Mouse (Mus musculus) hematopoietic multipotent progenitor cell, adult 10-12 weeks (in vitro differentiated cells): ENCODE measurements around the gene Irf5. TPM values are rescaled to one million over a fixed set of nuclear protein-coding genes. Genes with fewer than 3 reads are reported as not detected.

Experiments
- polyA plus RNA-seq: library from polyadenylated mRNA; stranded (reverse); fragments of >175 nt; gene quantifications from 2 replicates; pipeline ENCODE4 v1.2.3, GENCODE M21; 2012; ENCODE audit warnings: low replicate concordance

The Irf5 gene
- polyA plus RNA-seq: 146 and 322 TPM in 2 replicates

DNA sequence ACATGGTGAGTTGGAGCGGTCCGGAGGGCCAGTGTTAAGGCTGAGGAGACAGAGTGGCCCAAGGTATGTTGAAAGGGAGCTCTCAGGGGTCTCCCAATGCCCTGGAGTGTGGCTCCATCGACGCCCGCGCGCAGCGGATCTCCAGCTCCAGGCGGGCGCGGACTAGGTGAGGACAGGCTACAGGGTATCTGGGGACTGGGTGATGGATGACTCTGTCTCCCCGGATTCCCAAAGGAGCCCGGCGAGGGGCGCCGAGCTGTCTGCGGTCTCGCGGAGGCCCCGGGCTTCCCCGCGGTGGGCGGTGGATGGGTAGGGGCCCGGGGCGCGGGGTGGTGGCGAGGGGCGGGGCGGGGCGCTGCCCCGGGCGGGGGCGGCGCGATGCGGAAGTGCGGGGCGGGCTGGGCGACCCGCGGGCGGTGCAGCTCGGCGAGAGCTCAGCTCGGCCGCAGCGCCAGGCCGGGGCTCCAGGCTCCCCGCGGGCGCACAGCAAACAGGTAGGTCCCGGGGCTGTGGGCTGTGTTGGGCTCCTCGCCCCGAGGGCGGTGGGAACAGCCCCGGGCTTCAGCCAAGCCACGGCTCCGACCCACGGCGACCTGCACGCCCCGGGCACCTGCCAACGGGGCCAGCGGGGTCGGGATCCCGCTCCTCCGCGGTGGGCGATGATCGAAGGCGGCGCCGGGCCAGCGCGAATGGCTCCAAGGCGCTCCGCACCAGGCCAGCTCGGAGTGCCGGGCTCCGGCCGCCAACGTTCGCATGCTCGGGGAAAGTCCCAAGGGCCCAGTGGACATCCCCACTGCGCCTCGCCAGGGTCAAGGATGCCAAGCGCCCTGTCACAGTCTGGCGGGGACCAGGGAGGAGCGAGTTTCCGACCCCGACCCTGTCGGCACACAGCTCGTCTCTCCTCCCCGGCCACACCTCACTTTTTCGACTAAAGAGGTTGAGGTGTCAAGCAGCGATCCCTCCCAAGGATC, at the start of gene Irf5:
TSS of gene Irf5 (plus strand) at position 345 of the 971 bp plus-strand sequence.

DNA sequence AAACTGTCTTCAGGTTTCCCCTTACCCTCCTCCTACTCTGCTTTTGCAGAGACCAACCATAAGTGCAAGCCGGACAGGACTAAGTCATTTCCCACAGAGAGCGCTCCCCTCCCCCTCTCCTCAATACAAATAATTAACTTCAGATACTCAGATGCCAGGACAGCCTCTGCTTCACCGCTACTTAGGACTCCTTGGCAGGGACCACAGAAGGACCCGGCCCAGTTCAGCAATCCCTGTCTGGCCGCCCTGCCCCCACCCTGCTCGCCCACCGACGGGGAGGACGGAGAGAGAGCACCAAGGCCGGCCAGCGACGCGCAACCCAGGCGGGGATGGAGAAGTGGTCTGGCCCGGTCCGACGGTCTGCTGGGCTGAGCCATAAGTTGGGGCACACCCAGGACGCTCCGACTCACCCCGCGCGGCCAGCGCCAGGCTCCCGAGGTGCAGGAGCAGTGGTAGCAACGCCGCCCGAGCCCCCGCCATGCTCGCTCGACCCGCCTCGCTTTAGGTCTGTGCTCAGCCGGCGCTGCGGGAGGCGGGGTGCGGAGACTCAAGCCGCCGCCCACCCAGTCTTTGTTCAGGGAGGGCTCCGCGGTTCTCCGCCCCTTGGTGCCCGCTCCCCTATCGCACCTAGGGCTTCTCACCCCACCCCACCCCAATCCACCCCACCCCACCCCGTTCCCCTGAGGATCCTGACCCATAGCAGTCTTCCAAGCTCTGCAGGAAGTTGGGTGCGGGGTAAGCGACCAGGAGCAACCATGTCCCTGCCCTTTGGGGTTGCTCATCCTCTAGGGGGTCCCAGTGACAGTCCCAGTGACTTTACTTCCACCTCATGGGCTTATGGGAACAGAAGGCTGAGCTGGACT, 18.7 kb upstream of the Irf5 start, which contains the start of gene Kcp:
TSS of gene Kcp (minus strand) at position 506 of the 863 bp plus-strand sequence.

Other genes with a start within 250 kb of the Irf5 start
- 0.24 TPM in 1 of 2 replicates, not detected in the other for gene Fam71f2, start 247.0 kb upstream of the Irf5 start, polyA plus RNA-seq
- gene Fam71f1, start 207.5 kb upstream of the Irf5 start, polyA plus RNA-seq: not detected in 2 replicates
- gene Calu, start 178.6 kb upstream of the Irf5 start, polyA plus RNA-seq: 4.2 and 22.3 TPM in 2 replicates
- gene Opn1sw, start 138.2 kb upstream of the Irf5 start, polyA plus RNA-seq: not detected in 2 replicates
- 0.17 and 0.56 TPM in 2 replicates for gene Ccdc136, start 130.3 kb upstream of the Irf5 start, polyA plus RNA-seq
- 0.05 TPM in 1 of 2 replicates, not detected in the other for gene Flnc, start 93.4 kb upstream of the Irf5 start, polyA plus RNA-seq
- gene Atp6v1f, start 58.9 kb upstream of the Irf5 start, polyA plus RNA-seq: 64.0 and 358 TPM in 2 replicates
- gene Atp6v1fnb, start 55.2 kb upstream of the Irf5 start, polyA plus RNA-seq: not detected in 2 replicates
- gene Kcp, start 18.7 kb upstream of the Irf5 start, polyA plus RNA-seq: 0.47 and 0.99 TPM in 2 replicates
- 24.2 and 33.8 TPM in 2 replicates for gene Tnpo3, start 83.3 kb downstream of the Irf5 start, polyA plus RNA-seq
- gene Tspan33, start 167.6 kb downstream of the Irf5 start, polyA plus RNA-seq: 8.7 and 41.4 TPM in 2 replicates
- 1.8 and 3.9 TPM in 2 replicates for gene Smo, start 208.9 kb downstream of the Irf5 start, polyA plus RNA-seq
- 14.3 and 82.2 TPM in 2 replicates for gene Ahcyl2, start 241.4 kb downstream of the Irf5 start, polyA plus RNA-seq